In genomic region chr9:80391002-80391401, GRCm38 (mm10) we compare ENCODE assay signal across 16 mouse cellular contexts.
DNase-seq lines count a peak whose midpoint lies in the region; ATAC-seq lines count a peak whose summit lies in the region.
"Had no signal": no experiment of that assay in that cellular context is flagged by ENCODE, and none has a peak within 500 bp of the region (broad histone marks: within the 10 kb centered on the region; RNA-seq: fewer than 3 reads in every experiment).

No protein-coding gene starts in this region.

- no peak overlapping the region for H3K4me3 ChIP-seq in forebrain, embryonic 11.5 days (ENCODE audit: low read depth, low read length)
- no peak overlapping the region for H3K4me3 ChIP-seq in forebrain, embryonic 10.5 days
- H3K4me3 ChIP-seq in midbrain, embryonic 11.5 days (ENCODE audit: low read depth, low read length), result no peak overlapping the region
- H3K4me3 ChIP-seq in midbrain, embryonic 14.5 days (replicated peaks; ENCODE audit: low read depth, low read length), result no peak overlapping the region
- H3K4me3 ChIP-seq in forebrain, embryonic 16.5 days (replicated peaks; ENCODE audit: low read length), result no peak overlapping the region
- H3K4me3 ChIP-seq: heart, adult 2 months; heart, embryonic 15.5 days had no signal

- H3K27ac ChIP-seq in forebrain, embryonic 11.5 days (ENCODE audit: low read depth, low read length), result no peak overlapping the region
- H3K27ac ChIP-seq in forebrain, embryonic 10.5 days, result no peak overlapping the region
- H3K27ac ChIP-seq in midbrain, embryonic 11.5 days (ENCODE audit: low read depth, low read length), result no peak overlapping the region
- no peak overlapping the region for H3K27ac ChIP-seq in midbrain, embryonic 14.5 days (replicated peaks; ENCODE audit: low read depth, low read length)
- no peak overlapping the region for H3K27ac ChIP-seq in forebrain, embryonic 16.5 days (ENCODE audit: low read length)
- H3K27ac ChIP-seq: heart, adult 2 months; heart, embryonic 15.5 days had no signal

- DNase-seq in forebrain, embryonic 11.5 days (ENCODE audit: low spot score), result no peak
- no peak for DNase-seq in forebrain, embryonic 10.5 days (ENCODE audit: extremely low spot score, low spot score)
- DNase-seq in midbrain, embryonic 11.5 days (ENCODE audit: low spot score, missing footprints), result no peak
- DNase-seq in midbrain, embryonic 14.5 days, result no peak
- peak; percentile 89 for DNase-seq in retina, postnatal 1 day
- no peak for DNase-seq in spleen, adult 18-20 months
- no peak for DNase-seq in adipocyte (ENCODE audit: low spot score)
- DNase-seq: cerebellum, adult 9-10 months; gastrocnemius, postnatal 10 days; heart, adult 2 months; kidney, adult 11 months; kidney, postnatal 25 days; layer of hippocampus, adult 9-11 months; thymus, postnatal 25 days had no signal

- 0 out of 2 replicates have a peak, but pooled peaks cover 3% of the 10 kb centered on the region for H3K4me1 ChIP-seq in forebrain, embryonic 11.5 days (replicated peaks; ENCODE audit: control insufficient read depth, insufficient read depth, low read length)
- peaks cover 16% of the 10 kb centered on the region for H3K4me1 ChIP-seq in forebrain, embryonic 10.5 days
- H3K4me1 ChIP-seq in midbrain, embryonic 11.5 days (ENCODE audit: control insufficient read depth, insufficient read depth, low read length), result no peaks in the 10 kb centered on the region
- H3K4me1 ChIP-seq in midbrain, embryonic 14.5 days (ENCODE audit: control insufficient read depth, insufficient read depth, low read length), result no peaks in the 10 kb centered on the region
- peaks cover 4% of the 10 kb centered on the region; the same call in 1 of the 2 replicates for H3K4me1 ChIP-seq in forebrain, embryonic 16.5 days (replicated peaks; ENCODE audit: control insufficient read depth, insufficient read depth, low read length)

- peak; percentile 74 for ATAC-seq in forebrain, embryonic 11.5 days (replicated peaks; ENCODE audit: low FRiP score)
- peak; percentile 25; the same call in 1 of the 2 replicates for ATAC-seq in midbrain, embryonic 11.5 days (ENCODE audit: low FRiP score)
- no peak for ATAC-seq in midbrain, embryonic 14.5 days (ENCODE audit: low FRiP score, low TSS enrichment)
- ATAC-seq in forebrain, embryonic 16.5 days, result peak; percentile 26; the same call in 1 of the 2 replicates

- H3K9ac ChIP-seq in forebrain, embryonic 11.5 days (ENCODE audit: low read length), result no peak overlapping the region
- no peak overlapping the region for H3K9ac ChIP-seq in midbrain, embryonic 11.5 days (ENCODE audit: low read length)
- H3K9ac ChIP-seq in midbrain, embryonic 14.5 days (replicated peaks; ENCODE audit: low read length), result no peak overlapping the region
- H3K9ac ChIP-seq in forebrain, embryonic 16.5 days (replicated peaks; ENCODE audit: low read depth, low read length), result no peak overlapping the region
- H3K9ac ChIP-seq: heart, embryonic 15.5 days had no signal

- H3K36me3 ChIP-seq in forebrain, embryonic 11.5 days (ENCODE audit: control insufficient read depth, insufficient read depth, low read length), result no peaks in the 10 kb centered on the region
- no peaks in the 10 kb centered on the region for H3K36me3 ChIP-seq in forebrain, embryonic 10.5 days (replicated peaks)
- no peaks in the 10 kb centered on the region for H3K36me3 ChIP-seq in midbrain, embryonic 11.5 days (ENCODE audit: control insufficient read depth, insufficient read depth, low read length)
- no peaks in the 10 kb centered on the region for H3K36me3 ChIP-seq in midbrain, embryonic 14.5 days (ENCODE audit: control insufficient read depth, insufficient read depth, low read length)
- H3K36me3 ChIP-seq in forebrain, embryonic 16.5 days (ENCODE audit: control insufficient read depth, insufficient read depth), result no peaks in the 10 kb centered on the region
- H3K36me3 ChIP-seq: heart, embryonic 15.5 days had no signal

- 16% methylated on average over 5 of the region's 5 CpGs for WGBS in forebrain, embryonic 11.5 days
- 31% methylated on average over 5 of the region's 5 CpGs for WGBS in forebrain, embryonic 10.5 days
- WGBS in midbrain, embryonic 11.5 days, result 38% methylated on average over 5 of the region's 5 CpGs
- 23% methylated on average over 5 of the region's 5 CpGs for WGBS in midbrain, embryonic 14.5 days
- 3% methylated on average over 5 of the region's 5 CpGs for WGBS in forebrain, embryonic 16.5 days

- no peaks in the 10 kb centered on the region; the same call in 1 of the 2 replicates for H3K27me3 ChIP-seq in forebrain, embryonic 11.5 days (ENCODE audit: control insufficient read depth, insufficient read depth, low read length)
- peaks cover 18% of the 10 kb centered on the region for H3K27me3 ChIP-seq in forebrain, embryonic 10.5 days (ENCODE audit: poor library complexity, severe bottlenecking)
- no peaks in the 10 kb centered on the region for H3K27me3 ChIP-seq in midbrain, embryonic 11.5 days (ENCODE audit: control insufficient read depth, insufficient read depth, low read length)
- no peaks in the 10 kb centered on the region for H3K27me3 ChIP-seq in midbrain, embryonic 14.5 days (ENCODE audit: control insufficient read depth, insufficient read depth, low read length)
- H3K27me3 ChIP-seq in forebrain, embryonic 16.5 days (replicated peaks; ENCODE audit: control insufficient read depth, insufficient read depth, low read length), result no peaks in the 10 kb centered on the region
- H3K27me3 ChIP-seq: heart, embryonic 15.5 days had no signal

- no peaks in the 10 kb centered on the region for H3K9me3 ChIP-seq in forebrain, embryonic 11.5 days (ENCODE audit: control insufficient read depth, low read length)
- no peaks in the 10 kb centered on the region for H3K9me3 ChIP-seq in forebrain, embryonic 10.5 days
- no peaks in the 10 kb centered on the region for H3K9me3 ChIP-seq in midbrain, embryonic 11.5 days (ENCODE audit: control insufficient read depth, low read length)
- no peaks in the 10 kb centered on the region for H3K9me3 ChIP-seq in midbrain, embryonic 14.5 days (ENCODE audit: control insufficient read depth, low read length)
- H3K9me3 ChIP-seq in forebrain, embryonic 16.5 days (ENCODE audit: control insufficient read depth, low read length), result no peaks in the 10 kb centered on the region
- H3K9me3 ChIP-seq: heart, embryonic 15.5 days had no signal

- no peak overlapping the region for H3K4me2 ChIP-seq in forebrain, embryonic 11.5 days (ENCODE audit: low read depth, low read length, severe bottlenecking)
- no peak overlapping the region for H3K4me2 ChIP-seq in midbrain, embryonic 11.5 days
- H3K4me2 ChIP-seq in midbrain, embryonic 14.5 days (ENCODE audit: low read length), result no peak overlapping the region
- H3K4me2 ChIP-seq in forebrain, embryonic 16.5 days (ENCODE audit: low read length), result no peak overlapping the region
- H3K4me2 ChIP-seq: heart, embryonic 15.5 days had no signal
